Mouse (Mus musculus): ENCODE results near the gene Chga. TPM values are rescaled to one million over a fixed set of nuclear protein-coding genes. Genes with fewer than 3 reads are reported as not detected.

Chga gene
- total and polyA plus RNA-seq, 3 experiments = 0.33 TPM; not detected in 2

GRCm38 (mm10) chr12:102598535-102598934 is 43.8 kb downstream of the Chga start:
- TF ChIP-seq CTCF (IDR thresholded peaks at IDR 0.05; ENCODE audit: low read depth, low read length) = peak; percentile 12; the same call in 1 of the 2 replicates
- no peak for TF ChIP-seq TAL1 (conservative IDR thresholded peaks at IDR 0.05; ENCODE audit: low read depth, low read length)
- Histone ChIP-seq H3K9me3 (replicated peaks) (peaks cover 37% of the 10 kb centered on the region), H3K4me3 (ENCODE audit: low read depth, low read length) (no peak overlapping the region), H3K27me3 (ENCODE audit: insufficient read depth, low read length) (no peaks in the 10 kb centered on the region), H3K36me3 (replicated peaks) (peaks cover 3% of the 10 kb centered on the region), H3K4me1 (ENCODE audit: insufficient read depth, low read depth, low read length) (no peaks in the 10 kb centered on the region)
- ATAC-seq (ENCODE audit: extremely low read depth, insufficient number of reproducible peaks, low FRiP score, poor library complexity, severe bottlenecking) (no peak), DNase-seq (ENCODE audit: low spot score) (no peak)

- ATAC-seq (ENCODE audit: extremely low read depth, insufficient number of reproducible peaks, low FRiP score, poor library complexity, severe bottlenecking) (no peak), DNase-seq (ENCODE audit: low spot score) (no peak)
- TF ChIP-seq TAL1 (conservative IDR thresholded peaks at IDR 0.05; ENCODE audit: low read depth, low read length) (no peak), GATA1 (IDR thresholded peaks at IDR 0.05; ENCODE audit: borderline replicate concordance, low read length) (no peak), POLR2AphosphoS5 (IDR thresholded peaks at IDR 0.05; ENCODE audit: insufficient replicate concordance, low read depth, low read length) (no peak), GATA2 (IDR thresholded peaks at IDR 0.05; ENCODE audit: borderline replicate concordance, low read depth, low read length) (no peak), CTCF (IDR thresholded peaks at IDR 0.05; ENCODE audit: low read depth, low read length) (no peak)
- Histone ChIP-seq H3K4me1 (ENCODE audit: insufficient read depth, low read depth, low read length) (no peaks in the 10 kb centered on the region), H3K27me3 (ENCODE audit: insufficient read depth, low read length) (no peaks in the 10 kb centered on the region), H3K36me3 (replicated peaks) (peaks cover 12% of the 10 kb centered on the region), H3K4me3 (ENCODE audit: low read depth, low read length) (no peak overlapping the region), H3K9me3 (replicated peaks) (peaks cover 35% of the 10 kb centered on the region)
These were observed 45.0 kb downstream of the Chga start for GRCm38 (mm10) chr12:102599801-102600200.

GRCm38 (mm10) chr12:102600345-102600744 is 45.6 kb downstream of the Chga start:
- Histone ChIP-seq H3K27me3 (ENCODE audit: insufficient read depth, low read length) (no peaks in the 10 kb centered on the region), H3K9me3 (replicated peaks) (peaks cover 31% of the 10 kb centered on the region), H3K4me3 (ENCODE audit: low read depth, low read length) (no peak overlapping the region), H3K36me3 (replicated peaks) (peaks cover 15% of the 10 kb centered on the region), H3K4me1 (ENCODE audit: insufficient read depth, low read depth, low read length) (no peaks in the 10 kb centered on the region)
- no peak for DNase-seq (ENCODE audit: low spot score)
- no peak for ATAC-seq (ENCODE audit: extremely low read depth, insufficient number of reproducible peaks, low FRiP score, poor library complexity, severe bottlenecking)
- TF ChIP-seq POLR2AphosphoS5 (IDR thresholded peaks at IDR 0.05; ENCODE audit: insufficient replicate concordance, low read depth, low read length) (no peak), GATA2 (IDR thresholded peaks at IDR 0.05; ENCODE audit: borderline replicate concordance, low read depth, low read length) (no peak), CTCF (IDR thresholded peaks at IDR 0.05; ENCODE audit: low read depth, low read length) (no peak), TAL1 (conservative IDR thresholded peaks at IDR 0.05; ENCODE audit: low read depth, low read length) (no peak), GATA1 (IDR thresholded peaks at IDR 0.05; ENCODE audit: borderline replicate concordance, low read length) (no peak)

GRCm38 (mm10) chr12:102601847-102602246 is 47.1 kb downstream of the Chga start:
- H3K36me3 ChIP-seq (replicated peaks) = peaks cover 15% of the 10 kb centered on the region
- no peak for TF ChIP-seq CTCF (IDR thresholded peaks at IDR 0.05; ENCODE audit: low read depth, low read length)
- TF ChIP-seq POLR2AphosphoS5 (IDR thresholded peaks at IDR 0.05; ENCODE audit: insufficient replicate concordance, low read depth, low read length) = no peak
- no peak for TF ChIP-seq TAL1 (conservative IDR thresholded peaks at IDR 0.05; ENCODE audit: low read depth, low read length)
- no peak for TF ChIP-seq GATA2 (IDR thresholded peaks at IDR 0.05; ENCODE audit: borderline replicate concordance, low read depth, low read length)
- TF ChIP-seq GATA1 (IDR thresholded peaks at IDR 0.05; ENCODE audit: borderline replicate concordance, low read length) = no peak
- ATAC-seq (ENCODE audit: extremely low read depth, insufficient number of reproducible peaks, low FRiP score, poor library complexity, severe bottlenecking) = no peak

GRCm38 (mm10) chr12:102602255-102603041 is 47.7 kb downstream of the Chga start:
- no peak for DNase-seq (ENCODE audit: low spot score)
- H3K27me3 ChIP-seq (ENCODE audit: insufficient read depth, low read length) = no peaks in the 10 kb centered on the region
- H3K36me3 ChIP-seq (replicated peaks) = peaks cover 15% of the 10 kb centered on the region
- no peak for ATAC-seq (ENCODE audit: extremely low read depth, insufficient number of reproducible peaks, low FRiP score, poor library complexity, severe bottlenecking)
- no peak overlapping the region for H3K4me3 ChIP-seq (ENCODE audit: low read depth, low read length)
- TF ChIP-seq CTCF (IDR thresholded peaks at IDR 0.05; ENCODE audit: low read depth, low read length) (no peak), TAL1 (conservative IDR thresholded peaks at IDR 0.05; ENCODE audit: low read depth, low read length) (no peak), GATA1 (IDR thresholded peaks at IDR 0.05; ENCODE audit: borderline replicate concordance, low read length) (no peak), GATA2 (IDR thresholded peaks at IDR 0.05; ENCODE audit: borderline replicate concordance, low read depth, low read length) (no peak), POLR2AphosphoS5 (IDR thresholded peaks at IDR 0.05; ENCODE audit: insufficient replicate concordance, low read depth, low read length) (no peak)
- no peaks in the 10 kb centered on the region for H3K4me1 ChIP-seq (ENCODE audit: insufficient read depth, low read depth, low read length)
- H3K9me3 ChIP-seq (replicated peaks) = peaks cover 17% of the 10 kb centered on the region

More at GRCm38 (mm10) chr12:102601847-102602246, 47.1 kb downstream of the Chga start:
- no peaks in the 10 kb centered on the region for H3K27me3 ChIP-seq (ENCODE audit: insufficient read depth, low read length)
- no peak for DNase-seq (ENCODE audit: low spot score)
- no peak overlapping the region for H3K4me3 ChIP-seq (ENCODE audit: low read depth, low read length)
- H3K9me3 ChIP-seq (replicated peaks) = peaks cover 22% of the 10 kb centered on the region
- H3K4me1 ChIP-seq (ENCODE audit: insufficient read depth, low read depth, low read length) = no peaks in the 10 kb centered on the region

GRCm38 (mm10) chr12:102605607-102606006 is 50.8 kb downstream of the Chga start:
- Histone ChIP-seq H3K9me3 (replicated peaks) (no peaks in the 10 kb centered on the region), H3K36me3 (replicated peaks) (peaks cover 19% of the 10 kb centered on the region), H3K4me3 (ENCODE audit: low read depth, low read length) (no peak overlapping the region), H3K27me3 (ENCODE audit: insufficient read depth, low read length) (no peaks in the 10 kb centered on the region), H3K4me1 (ENCODE audit: insufficient read depth, low read depth, low read length) (no peaks in the 10 kb centered on the region)
- DNase-seq (ENCODE audit: low spot score) = no peak
- ATAC-seq (ENCODE audit: extremely low read depth, insufficient number of reproducible peaks, low FRiP score, poor library complexity, severe bottlenecking) = no peak
- no peak for TF ChIP-seq GATA1 (IDR thresholded peaks at IDR 0.05; ENCODE audit: borderline replicate concordance, low read length)
- TF ChIP-seq CTCF (IDR thresholded peaks at IDR 0.05; ENCODE audit: low read depth, low read length) = no peak
- no peak for TF ChIP-seq TAL1 (conservative IDR thresholded peaks at IDR 0.05; ENCODE audit: low read depth, low read length)
- TF ChIP-seq POLR2AphosphoS5 (IDR thresholded peaks at IDR 0.05; ENCODE audit: insufficient replicate concordance, low read depth, low read length) = no peak
- TF ChIP-seq GATA2 (IDR thresholded peaks at IDR 0.05; ENCODE audit: borderline replicate concordance, low read depth, low read length) = no peak

All from G1E (cell line).